Mouse (Mus musculus) spleen, adult 2 months (tissue): Measurements from ENCODE around the gene Ap4s1. TPM values are rescaled to one million over a fixed set of nuclear protein-coding genes. Genes with fewer than 3 reads are reported as not detected.
"Not testable (repeated sequence)": the region's sequence is repeated elsewhere in the genome, so short reads cannot be mapped to it uniquely, and the experiment has no call there.

Source experiments
- DNase-seq, 2 experiments: peaks; one replicate each; pipeline versions ENCODE4 v3.0.0 to v3.0.0-alpha.2; 2012 to 2021; ENCODE audit warnings: low spot score in 2 of 2, low read depth in 1 of 2
- H3K27ac ChIP-seq: fragments of 200-500 bp; 2 replicates; pipeline ENCODE4 v1.5.1; 2012; ENCODE audit warnings: low read length, inconsistent platforms; ENCODE audit not compliant: insufficient read depth
- H3K27me3 ChIP-seq: fragments of 200-500 bp; 2 replicates; pipeline ENCODE4 v1.6.1; 2012; ENCODE audit warnings: mild to moderate bottlenecking, moderate library complexity, low read length, inconsistent platforms; ENCODE audit not compliant: control insufficient read depth, insufficient read depth
- H3K36me3 ChIP-seq: fragments of 200-500 bp; 2 replicates; pipeline ENCODE4 v1.6.1; 2012; ENCODE audit warnings: mild to moderate bottlenecking, low read length, inconsistent platforms; ENCODE audit not compliant: control insufficient read depth, insufficient read depth
- H3K4me1 ChIP-seq: fragments of 200-500 bp; 2 replicates; pipeline ENCODE4 v1.6.1; 2011; ENCODE audit warnings: inconsistent platforms; ENCODE audit not compliant: control insufficient read depth, insufficient read depth, insufficient read length
- H3K4me3 ChIP-seq: fragments of 200-500 bp; 2 replicates; pipeline ENCODE4 v1.5.1; 2011; ENCODE audit warnings: mild to moderate bottlenecking, inconsistent platforms; ENCODE audit not compliant: insufficient read depth, insufficient read length; ENCODE audit errors: extremely low read depth
- CTCF ChIP-seq: fragments of 200-500 bp; IDR thresholded peaks from 2 replicates; pipeline ENCODE4 v1.5.1; 2011; ENCODE audit warnings: mild to moderate bottlenecking, inconsistent platforms; ENCODE audit not compliant: insufficient read depth, insufficient read length, insufficient replicate concordance; ENCODE audit errors: extremely low read depth
- POLR2A ChIP-seq: fragments of 200-500 bp; IDR thresholded peaks from 2 replicates; pipeline ENCODE4 v1.6.1; 2011; ENCODE audit warnings: low read depth, low read length, inconsistent platforms
- WGBS: fragments of 180-500 bp; shearing (Covaris S2); methylation state at CpG from one replicate; pipeline ENCODE4 v1.1.7; 2018; 5-methylcytosine and 5-hydroxymethylcytosine counted together
- polyA plus RNA-seq: library from polyadenylated mRNA; depleted of rRNA; stranded (reverse); fragments of >200 nt; gene quantifications from 2 replicates; pipeline ENCODE4 v1.2.3, GENCODE M21; 2012; rRNA removed

The Ap4s1 gene
- 4.6 and 4.9 TPM in 2 replicates for polyA plus RNA-seq

- H3K27me3 ChIP-seq, result no peaks in the 10 kb centered on the region
- 1% methylated on average over 102 of the region's 108 CpGs for whole genome bisulfite sequencing
- peak within 1 kb of the TSS; percentile 95 for H3K4me3 ChIP-seq
- peak; percentile 43 to 65 for DNase-seq
- H3K36me3 ChIP-seq, result no peaks in the 10 kb centered on the region
- TF ChIP-seq CTCF, result no peak
- H3K27ac ChIP-seq, result peak within 1 kb of the TSS; percentile 98
- peaks cover 7% of the 10 kb centered on the region for H3K4me1 ChIP-seq
Measured at GRCm38 (mm10) chr12:51690893-51691844, at the start of gene Ap4s1. Ap4s1 (plus strand) TSS chr12:51691033.

DNA sequence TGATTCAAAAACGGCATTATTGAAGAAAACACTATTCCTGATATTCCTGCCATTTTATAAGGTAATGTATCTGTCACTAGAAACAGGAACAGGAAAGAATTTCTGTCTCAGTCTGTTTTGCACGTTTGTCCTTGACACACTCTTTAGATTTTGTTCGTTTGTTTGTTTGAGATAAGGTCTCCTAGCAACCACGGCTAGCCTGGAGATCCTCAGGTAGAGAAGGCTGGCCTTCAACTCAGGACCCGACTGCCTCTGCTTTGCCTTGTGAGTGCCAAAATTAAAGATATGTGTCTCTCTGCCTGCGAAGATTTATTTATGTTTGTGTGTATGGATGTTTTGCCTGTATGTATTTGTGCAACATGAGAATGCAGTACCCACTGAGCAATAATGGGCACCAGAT lies 49.0 kb upstream of the Ap4s1 start:
- DNase-seq, result no peak
- H3K36me3 ChIP-seq, result peaks cover 1% of the 10 kb centered on the region; the same call in 1 of the 2 replicates
- no peak for TF ChIP-seq CTCF
- no peak for TF ChIP-seq POLR2A
- H3K27me3 ChIP-seq, result no peaks in the 10 kb centered on the region
- H3K4me1 ChIP-seq, result no peaks in the 10 kb centered on the region
- 50% methylated on average over 6 of the region's 6 CpGs for WGBS
- no peak overlapping the region for H3K27ac ChIP-seq
- no peak overlapping the region for H3K4me3 ChIP-seq

DNA sequence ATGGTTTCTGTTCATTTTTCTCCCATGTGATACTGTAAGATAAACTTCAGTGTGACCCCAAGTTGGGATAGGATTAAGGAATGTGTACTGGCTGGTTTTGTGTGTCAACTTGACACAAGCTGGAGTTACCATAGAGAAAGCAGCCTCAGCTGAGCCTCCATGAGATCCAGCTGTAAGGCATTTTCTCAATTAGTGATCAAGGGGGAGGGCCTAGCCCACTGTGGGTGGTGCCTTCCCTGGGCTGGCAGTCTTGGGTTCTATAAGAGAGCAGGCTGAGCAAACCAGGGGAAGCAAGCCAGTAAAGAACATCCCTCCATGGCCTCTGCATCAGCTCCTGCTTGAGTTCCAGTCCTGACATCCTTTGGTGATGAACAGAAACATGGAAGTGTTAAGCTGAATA lies 41.4 kb upstream of the Ap4s1 start:
- not testable (repeated sequence) for DNase-seq, H3K27ac ChIP-seq, H3K4me1 ChIP-seq, H3K4me3 ChIP-seq, H3K27me3 ChIP-seq
- peaks cover 12% of the 10 kb centered on the region for H3K36me3 ChIP-seq

GRCm38 (mm10) chr12:51655944-51656465 lies 34.8 kb upstream of the Ap4s1 start:
- no peak for TF ChIP-seq CTCF
- TF ChIP-seq POLR2A, result no peak
- Histone ChIP-seq H3K27ac (no peak overlapping the region), H3K4me3 (no peak overlapping the region), H3K27me3 (no peaks in the 10 kb centered on the region), H3K4me1 (no peaks in the 10 kb centered on the region), H3K36me3 (peaks cover 8% of the 10 kb centered on the region)
- whole genome bisulfite sequencing, result 84% methylated on average over 1 of the region's 1 CpGs
- DNase-seq, result no peak

DNA sequence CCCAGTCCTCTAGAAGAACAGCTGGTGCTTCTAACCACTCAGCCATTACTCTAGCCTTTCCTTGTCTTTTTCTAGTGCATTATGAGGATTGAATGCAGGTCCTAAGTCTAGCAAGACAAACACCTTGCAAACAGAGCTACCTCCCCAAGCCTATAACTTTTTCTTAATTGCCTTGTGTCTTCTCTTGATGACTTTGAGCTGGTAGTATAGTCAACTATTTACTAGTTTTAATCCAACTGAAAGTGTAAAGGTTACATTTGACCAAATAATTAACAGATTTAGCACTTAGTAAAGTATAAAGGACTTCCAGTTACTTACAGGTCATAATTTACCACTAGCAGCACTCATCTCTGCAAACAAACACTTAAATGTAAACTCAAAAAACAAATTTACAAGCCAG lies 27.8 kb upstream of the Ap4s1 start:
- no peak overlapping the region for H3K4me3 ChIP-seq
- no peak for DNase-seq
- H3K27ac ChIP-seq, result no peak overlapping the region
- no peaks in the 10 kb centered on the region for H3K36me3 ChIP-seq
- H3K27me3 ChIP-seq, result no peaks in the 10 kb centered on the region
- TF ChIP-seq POLR2A (no peak), CTCF (no peak)
- H3K4me1 ChIP-seq, result no peaks in the 10 kb centered on the region; the same call in 1 of the 2 replicates

GRCm38 (mm10) chr12:51663908-51664307 lies 26.9 kb upstream of the Ap4s1 start:
- Histone ChIP-seq H3K27me3 (no peaks in the 10 kb centered on the region), H3K27ac (no peak overlapping the region), H3K4me3 (no peak overlapping the region), H3K4me1 (no peaks in the 10 kb centered on the region; the same call in 1 of the 2 replicates), H3K36me3 (no peaks in the 10 kb centered on the region)
- no peak for TF ChIP-seq CTCF
- no peak for TF ChIP-seq POLR2A
- DNase-seq, result no peak
